Mouse (Mus musculus) stomach, embryonic 15.5 days (tissue): Measurements from ENCODE around the gene Ccdc142. TPM values are rescaled to one million over a fixed set of nuclear protein-coding genes. Genes with fewer than 3 reads are reported as not detected.

ENCODE experiments used
- ATAC-seq: fragments of 200-750 bp; cut with Nextera tagmentation; 2 replicates; pipeline ENCODE4 v1.8.0; 2017; ENCODE audit warnings: low read depth, moderate number of reproducible peaks, moderate TSS enrichment; ENCODE audit not compliant: insufficient read depth, low FRiP score
- H3K27ac ChIP-seq: fragments of 300-500 bp; sonication (generic); 2 replicates; pipeline ENCODE4 v1.5.1; 2015; ENCODE audit warnings: mild to moderate bottlenecking, inconsistent platforms
- H3K27me3 ChIP-seq: fragments of 300-500 bp; sonication (generic); replicated peaks from 2 replicates; pipeline ENCODE4 v1.6.1; 2015; ENCODE audit warnings: inconsistent platforms
- H3K36me3 ChIP-seq: fragments of 300-500 bp; sonication (generic); 2 replicates; pipeline ENCODE4 v1.6.1; 2015; ENCODE audit warnings: inconsistent platforms
- H3K4me1 ChIP-seq: fragments of 300-500 bp; sonication (generic); 2 replicates; pipeline ENCODE4 v1.6.1; 2015; ENCODE audit warnings: inconsistent platforms
- H3K4me2 ChIP-seq: fragments of 300-500 bp; sonication (generic); 2 replicates; pipeline ENCODE4 v1.6.1; 2015; ENCODE audit warnings: mild to moderate bottlenecking, inconsistent platforms
- H3K4me3 ChIP-seq: fragments of 300-500 bp; sonication (generic); replicated peaks from 2 replicates; pipeline ENCODE4 v1.5.1; 2015; ENCODE audit warnings: inconsistent platforms
- H3K9ac ChIP-seq: fragments of 300-500 bp; sonication (generic); 2 replicates; pipeline ENCODE4 v1.6.1; 2015; ENCODE audit warnings: inconsistent platforms
- H3K9me3 ChIP-seq: fragments of 300-500 bp; sonication (generic); 2 replicates; pipeline ENCODE4 v1.6.1; 2016; ENCODE audit warnings: inconsistent platforms
- WGBS: fragments of 180-500 bp; shearing (Covaris S2); methylation state at CpG from one replicate; pipeline ENCODE4 v1.1.7; 2015; 5-methylcytosine and 5-hydroxymethylcytosine counted together
- polyA plus RNA-seq: library from polyadenylated mRNA; unstranded; fragments of >200 nt; fragmentation: Nextera tagmentation; extraction: Ambion mirVana; gene quantifications from 2 replicates; pipeline ENCODE4 v1.2.1, GENCODE M21; 2015

Gene Ccdc142
- polyA plus RNA-seq, 1 experiment from 2014 or later: 3.6 TPM

DNA sequence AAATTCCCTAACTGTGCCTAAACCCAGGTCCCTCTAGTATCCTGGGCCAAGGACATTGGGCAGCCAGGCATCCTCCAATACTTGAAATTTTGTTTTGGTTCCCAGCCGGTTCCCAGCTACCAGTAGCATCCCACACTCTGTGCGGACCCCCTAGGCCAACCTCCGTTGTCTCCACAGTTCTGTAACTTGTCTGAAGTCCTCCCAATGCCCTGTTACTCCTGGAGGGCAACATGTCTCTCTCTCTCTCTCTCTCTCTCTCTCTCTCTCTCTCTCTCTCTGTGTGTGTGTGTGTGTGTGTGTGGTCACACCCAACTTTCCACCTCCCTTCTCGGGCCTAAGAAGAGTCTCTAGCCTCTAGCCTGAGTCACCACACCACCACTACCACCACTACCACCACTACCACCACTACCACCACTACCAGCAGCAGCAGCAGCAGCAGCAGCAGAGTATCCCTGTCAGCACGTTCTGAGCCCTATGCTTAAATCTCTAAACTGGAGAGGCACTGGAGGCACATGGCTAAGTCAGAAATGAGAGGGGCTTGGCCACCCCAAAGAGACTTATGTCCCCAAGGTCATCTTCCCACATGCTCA is 35.0 kb downstream of the Ccdc142 start:
- Histone ChIP-seq H3K27me3 (no peaks in the 10 kb centered on the region), H3K27ac (peak overlapping the region; percentile 100), H3K9ac (peak overlapping the region; percentile 67), H3K4me2 (peak overlapping the region; percentile 87), H3K9me3 (no peaks in the 10 kb centered on the region), H3K4me3 (peak overlapping the region; percentile 56), H3K4me1 (peaks cover 46% of the 10 kb centered on the region), H3K36me3 (no peaks in the 10 kb centered on the region)
- 15% methylated on average over 5 of the region's 5 CpGs for WGBS
- no peak for ATAC-seq

DNA sequence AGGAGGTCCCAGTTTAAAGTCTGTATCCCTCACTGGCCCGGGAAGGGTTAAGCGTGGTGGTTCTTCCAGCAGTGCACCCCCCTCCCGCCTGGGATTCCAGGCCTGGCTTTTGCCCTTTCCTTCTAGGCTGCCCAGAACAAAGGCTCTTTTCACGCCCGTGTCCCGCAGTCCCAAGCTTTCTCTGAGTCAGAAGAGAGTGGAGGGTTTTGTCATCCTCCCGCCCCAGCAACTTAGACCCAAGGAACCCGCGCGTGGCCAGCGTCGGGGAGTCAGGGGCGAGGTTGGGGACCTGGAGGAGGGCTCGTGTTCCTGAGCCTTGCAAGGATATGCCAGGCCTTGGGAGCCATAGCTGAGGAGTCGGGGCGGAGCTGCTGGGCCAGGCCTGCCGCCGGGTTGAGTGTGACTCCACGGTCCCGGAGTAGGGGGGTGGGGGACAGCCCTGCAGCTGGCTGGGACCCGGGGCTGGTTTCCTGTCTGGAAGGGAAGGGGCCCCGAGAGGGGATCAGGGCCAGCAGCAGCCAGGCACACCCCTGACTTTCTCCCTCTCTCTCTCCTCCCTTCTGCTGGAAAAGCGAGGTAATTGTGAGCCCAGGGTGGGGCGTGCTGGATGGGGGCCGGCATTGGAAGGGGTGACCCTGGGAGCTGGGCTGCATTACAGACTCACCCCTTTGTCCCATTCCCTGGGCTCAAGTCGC is 35.6 kb downstream of the Ccdc142 start:
- H3K27ac ChIP-seq: peak overlapping the region; percentile 100

DNA sequence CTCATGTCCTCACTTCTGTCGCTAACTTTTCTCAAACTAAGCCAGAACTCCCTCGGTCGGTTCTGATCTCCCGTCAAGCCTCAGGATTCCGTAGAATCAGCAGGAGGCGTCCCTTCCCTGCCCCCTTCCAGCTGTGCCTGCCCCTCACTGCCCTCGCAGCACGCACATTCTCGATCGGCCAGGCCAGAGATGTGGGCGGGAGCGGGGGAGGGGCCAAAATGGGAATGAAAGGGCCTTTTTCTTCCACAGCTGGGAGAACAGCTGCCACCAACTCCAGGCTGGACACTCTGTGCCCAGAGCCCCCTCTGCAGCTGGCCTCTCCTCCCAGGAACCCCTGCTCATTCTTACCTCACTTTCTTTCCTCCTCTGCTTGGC is 36.2 kb downstream of the Ccdc142 start:
- H3K4me3 ChIP-seq: peak overlapping the region; percentile 56

More for the DNA sequence above, 35.6 kb downstream of the Ccdc142 start:
- H3K4me2 ChIP-seq: peak overlapping the region; percentile 87
- ATAC-seq: peak; percentile 75
- peak overlapping the region; percentile 56 for H3K4me3 ChIP-seq
- no peaks in the 10 kb centered on the region for H3K36me3 ChIP-seq
- no peaks in the 10 kb centered on the region for H3K27me3 ChIP-seq
- H3K4me1 ChIP-seq: peaks cover 45% of the 10 kb centered on the region
- H3K9me3 ChIP-seq: no peaks in the 10 kb centered on the region
- under 1% methylated on average over 26 of the region's 26 CpGs for WGBS
- H3K9ac ChIP-seq: peak overlapping the region; percentile 67

DNA sequence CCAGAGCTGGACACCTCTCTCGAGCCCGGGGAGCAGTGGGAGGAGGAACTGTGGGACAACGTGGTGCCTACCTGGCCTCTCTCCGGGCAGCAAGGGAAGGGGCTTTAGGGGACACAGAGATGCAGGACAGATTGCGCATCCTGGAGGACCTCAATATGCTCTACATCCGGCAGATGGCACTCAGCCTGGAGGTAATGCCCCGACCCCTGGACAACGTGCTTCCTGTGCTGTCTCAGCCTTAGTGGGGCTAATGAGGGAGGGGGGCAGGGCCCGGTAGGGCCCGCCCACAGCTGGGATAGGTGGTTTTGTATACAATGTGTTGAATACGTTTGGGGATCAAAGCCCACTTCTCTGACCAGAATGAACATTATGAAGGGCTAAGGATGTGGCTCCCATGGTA is 36.7 kb downstream of the Ccdc142 start:
- WGBS: 3% methylated on average over 11 of the region's 11 CpGs
- ATAC-seq: peak; percentile 6; the same call in 1 of the 2 replicates

More for the DNA sequence above, 36.2 kb downstream of the Ccdc142 start:
- Histone ChIP-seq H3K4me1 (peaks cover 46% of the 10 kb centered on the region), H3K27me3 (no peaks in the 10 kb centered on the region), H3K4me2 (peak overlapping the region; percentile 87), H3K9me3 (no peaks in the 10 kb centered on the region), H3K27ac (peak overlapping the region; percentile 100), H3K36me3 (no peaks in the 10 kb centered on the region), H3K9ac (peak overlapping the region; percentile 67)
- WGBS: 0% methylated on average over 12 of the region's 12 CpGs
- ATAC-seq: peak; percentile 77

DNA sequence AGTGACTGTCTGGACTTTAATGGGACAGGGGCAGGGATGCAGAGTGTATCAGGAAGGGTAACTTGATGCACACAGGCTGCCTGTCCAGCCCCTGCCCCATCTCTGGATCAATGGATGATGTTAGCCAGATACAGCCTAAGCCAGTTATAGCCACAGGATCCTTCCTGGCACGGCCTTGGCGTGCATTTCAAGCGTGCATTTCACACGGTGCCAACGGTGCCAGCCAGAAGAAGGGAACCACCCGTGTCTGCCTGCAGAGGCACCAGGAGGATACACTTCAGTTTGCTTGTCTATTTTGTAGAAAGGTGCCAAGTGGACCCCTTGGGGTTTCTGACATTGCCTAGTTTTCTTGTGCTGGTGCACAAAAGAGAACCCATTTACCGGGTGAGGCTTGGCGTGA is 38.6 kb downstream of the Ccdc142 start:
- 84% methylated on average over 8 of the region's 8 CpGs for WGBS

More for the DNA sequence above, 36.7 kb downstream of the Ccdc142 start:
- H3K4me1 ChIP-seq: peaks cover 48% of the 10 kb centered on the region
- no peaks in the 10 kb centered on the region for H3K27me3 ChIP-seq
- peak overlapping the region; percentile 67 for H3K9ac ChIP-seq
- H3K9me3 ChIP-seq: no peaks in the 10 kb centered on the region
- H3K4me3 ChIP-seq: peak overlapping the region; percentile 56
- peak overlapping the region; percentile 87 for H3K4me2 ChIP-seq
- H3K27ac ChIP-seq: peak overlapping the region; percentile 100
- no peaks in the 10 kb centered on the region for H3K36me3 ChIP-seq

DNA sequence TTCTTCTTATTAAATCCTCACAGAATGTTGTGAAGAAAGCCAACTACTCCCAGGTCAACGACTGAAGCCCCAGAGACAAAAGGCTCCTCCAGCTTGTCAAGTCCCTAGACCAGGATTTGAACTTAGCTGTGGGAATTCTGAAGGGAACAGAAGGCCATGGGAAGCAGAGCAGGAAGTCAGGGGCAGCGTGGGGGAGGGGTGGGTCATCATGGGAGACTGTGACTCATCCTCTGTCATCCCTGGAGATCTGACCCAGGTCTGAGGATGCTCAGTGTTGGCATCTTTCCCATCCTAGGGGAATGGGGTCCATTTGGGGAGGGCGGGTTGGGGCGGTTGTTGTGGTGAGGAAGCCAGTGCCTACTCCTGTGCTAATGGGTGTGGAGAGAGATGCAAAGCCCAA is 40.2 kb downstream of the Ccdc142 start:
- Histone ChIP-seq H3K4me2 (peak overlapping the region; percentile 50), H3K36me3 (peaks cover 2% of the 10 kb centered on the region; the same call in 1 of the 2 replicates), H3K9me3 (no peaks in the 10 kb centered on the region), H3K9ac (no peak overlapping the region), H3K4me1 (peaks cover 33% of the 10 kb centered on the region), H3K27ac (peak overlapping the region; percentile 44; the same call in 1 of the 2 replicates), H3K27me3 (no peaks in the 10 kb centered on the region), H3K4me3 (no peak overlapping the region)
- 39% methylated on average over 4 of the region's 4 CpGs for WGBS
- no peak for ATAC-seq

More for the DNA sequence above, 38.6 kb downstream of the Ccdc142 start:
- H3K36me3 ChIP-seq: no peaks in the 10 kb centered on the region
- no peak overlapping the region for H3K4me2 ChIP-seq
- no peaks in the 10 kb centered on the region for H3K9me3 ChIP-seq
- H3K9ac ChIP-seq: no peak overlapping the region
- peaks cover 49% of the 10 kb centered on the region for H3K4me1 ChIP-seq
- no peak for ATAC-seq
- H3K27me3 ChIP-seq: no peaks in the 10 kb centered on the region
- H3K4me3 ChIP-seq: no peak overlapping the region
- no peak overlapping the region for H3K27ac ChIP-seq

DNA sequence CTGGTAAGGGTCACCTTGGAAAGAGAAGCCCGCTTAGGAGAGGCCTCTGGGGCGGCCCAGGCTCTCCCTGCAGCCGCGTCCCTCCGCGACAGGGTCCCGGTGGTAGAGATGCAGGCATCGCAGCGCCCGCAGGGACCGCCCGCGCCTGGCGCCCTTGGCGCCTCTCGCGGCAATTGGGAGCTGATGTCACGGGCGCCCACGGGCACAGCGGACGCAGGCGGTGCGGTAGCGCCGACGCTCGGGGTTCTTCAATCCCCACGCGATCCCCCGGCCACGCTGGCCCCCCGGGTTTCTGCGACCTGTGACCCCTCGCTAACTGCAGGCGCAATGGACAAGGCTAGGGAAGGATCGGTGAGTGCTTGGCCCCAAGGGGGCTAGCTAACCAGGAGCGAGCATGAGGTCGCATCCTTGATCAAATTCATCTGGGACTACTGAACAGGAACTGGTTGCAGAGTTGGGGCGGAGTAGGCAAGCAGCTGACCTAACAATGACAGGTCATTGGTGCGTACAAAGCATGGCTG is 40.9 kb downstream of the Ccdc142 start:
- H3K27me3 ChIP-seq: no peaks in the 10 kb centered on the region
- no peak overlapping the region; the same call in 1 of the 2 replicates for H3K9ac ChIP-seq
- H3K4me2 ChIP-seq: peak overlapping the region; percentile 50
- no peak for ATAC-seq
- H3K4me3 ChIP-seq: peak overlapping the region; percentile 23
- peaks cover 33% of the 10 kb centered on the region for H3K4me1 ChIP-seq
- WGBS: 12% methylated on average over 41 of the region's 41 CpGs
- peak overlapping the region; percentile 44 for H3K27ac ChIP-seq
- no peaks in the 10 kb centered on the region for H3K9me3 ChIP-seq
- H3K36me3 ChIP-seq: peaks cover 4% of the 10 kb centered on the region

DNA sequence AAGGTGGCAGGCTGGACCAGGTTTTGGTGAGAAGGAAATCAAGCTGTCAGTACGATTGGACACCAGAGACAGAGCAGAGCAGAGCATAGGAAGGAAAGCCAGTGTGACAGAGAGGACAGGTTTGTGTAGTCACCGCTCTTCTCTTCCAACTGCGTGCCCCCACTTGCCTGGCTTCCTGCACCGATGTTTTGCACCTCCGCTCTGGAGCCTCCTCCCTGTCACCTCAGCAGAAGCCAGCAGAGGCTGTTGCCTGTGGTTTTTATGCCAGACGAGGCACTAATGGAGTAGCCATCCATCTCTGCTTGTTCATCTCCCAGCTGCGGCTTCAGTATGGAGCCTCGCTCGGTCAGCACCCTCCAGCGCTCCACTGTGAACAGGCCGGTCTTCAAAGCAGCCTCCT is 41.5 kb downstream of the Ccdc142 start:
- Histone ChIP-seq H3K9ac (no peak overlapping the region), H3K4me2 (peak overlapping the region; percentile 50; the same call in 1 of the 2 replicates), H3K36me3 (peaks cover 4% of the 10 kb centered on the region), H3K4me1 (peaks cover 31% of the 10 kb centered on the region), H3K4me3 (no peak overlapping the region), H3K27ac (peak overlapping the region; percentile 44; the same call in 1 of the 2 replicates), H3K9me3 (no peaks in the 10 kb centered on the region), H3K27me3 (no peaks in the 10 kb centered on the region)
- WGBS: 53% methylated on average over 11 of the region's 11 CpGs
- no peak for ATAC-seq

DNA sequence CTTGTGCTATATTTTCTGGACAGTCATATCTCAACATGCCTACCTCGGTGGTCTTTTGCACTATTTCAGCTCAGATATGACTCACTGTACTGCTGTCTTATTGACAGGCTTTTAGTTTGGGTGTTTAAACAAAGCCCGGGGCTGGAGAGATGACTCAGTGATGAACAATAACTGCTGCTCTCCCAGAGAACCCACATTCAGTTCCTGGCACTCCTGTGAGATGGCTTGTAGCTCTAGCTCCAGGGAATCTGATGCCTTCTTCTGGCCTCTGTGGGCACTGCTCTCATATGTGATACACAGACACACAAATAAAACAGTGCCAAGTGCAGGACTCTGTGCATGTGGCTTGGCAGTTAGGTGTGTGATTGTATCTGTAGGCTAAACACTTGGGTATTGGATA is 43.8 kb downstream of the Ccdc142 start:
- Histone ChIP-seq H3K4me3 (no peak overlapping the region), H3K4me2 (no peak overlapping the region), H3K27ac (no peak overlapping the region), H3K27me3 (no peaks in the 10 kb centered on the region), H3K9me3 (no peaks in the 10 kb centered on the region), H3K4me1 (peaks cover 14% of the 10 kb centered on the region), H3K36me3 (peaks cover 21% of the 10 kb centered on the region), H3K9ac (no peak overlapping the region)
- ATAC-seq: no peak
- WGBS: 53% methylated on average over 2 of the region's 2 CpGs

DNA sequence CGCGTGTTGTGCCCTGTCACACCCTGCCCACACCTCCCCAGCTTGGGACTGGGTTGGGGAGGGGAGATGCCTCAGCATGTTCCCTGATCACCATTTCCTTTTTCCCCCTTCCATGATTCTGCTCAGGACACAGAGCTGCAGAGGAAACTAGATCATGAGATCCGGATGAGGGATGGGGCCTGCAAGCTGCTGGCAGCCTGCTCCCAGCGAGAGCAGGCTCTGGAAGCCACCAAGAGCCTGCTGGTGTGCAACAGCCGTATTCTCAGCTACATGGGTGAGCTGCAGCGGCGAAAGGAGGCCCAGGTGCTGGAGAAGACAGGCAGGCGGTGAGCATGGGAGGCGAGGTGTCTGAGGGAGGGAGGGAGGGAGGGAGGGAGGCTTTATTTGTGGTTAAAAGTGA is 44.4 kb downstream of the Ccdc142 start:
- Histone ChIP-seq H3K27me3 (no peaks in the 10 kb centered on the region), H3K4me2 (no peak overlapping the region), H3K4me1 (peaks cover 14% of the 10 kb centered on the region), H3K36me3 (peaks cover 21% of the 10 kb centered on the region), H3K4me3 (no peak overlapping the region), H3K9ac (no peak overlapping the region), H3K27ac (no peak overlapping the region), H3K9me3 (no peaks in the 10 kb centered on the region)
- no peak for ATAC-seq
- WGBS: 66% methylated on average over 9 of the region's 9 CpGs

DNA sequence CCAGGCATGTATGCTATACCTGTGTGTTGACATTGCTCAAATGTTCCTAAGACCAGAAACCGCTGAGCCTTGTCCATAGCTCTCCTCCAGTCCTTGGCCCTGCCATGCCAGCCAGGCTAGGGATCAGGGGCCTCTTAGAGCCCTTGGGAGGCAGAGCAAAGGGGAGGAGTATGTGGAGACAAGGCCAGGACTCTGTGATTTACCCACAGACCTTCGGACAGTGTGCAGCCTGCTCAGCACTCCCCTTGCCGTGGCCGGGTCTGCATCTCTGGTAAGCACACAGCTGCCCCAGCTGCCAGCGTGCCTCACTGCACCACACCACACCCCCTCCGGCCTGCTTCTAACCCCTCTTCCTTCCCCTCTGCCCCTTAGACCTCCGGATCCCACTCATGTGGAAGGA is 45.9 kb downstream of the Ccdc142 start:
- no peak overlapping the region for H3K4me3 ChIP-seq
- no peaks in the 10 kb centered on the region for H3K9me3 ChIP-seq
- no peak overlapping the region for H3K27ac ChIP-seq
- ATAC-seq: no peak
- no peaks in the 10 kb centered on the region for H3K27me3 ChIP-seq
- H3K9ac ChIP-seq: no peak overlapping the region
- H3K36me3 ChIP-seq: peaks cover 26% of the 10 kb centered on the region
- H3K4me2 ChIP-seq: no peak overlapping the region
- peaks cover 8% of the 10 kb centered on the region for H3K4me1 ChIP-seq
- WGBS: 56% methylated on average over 7 of the region's 7 CpGs

DNA sequence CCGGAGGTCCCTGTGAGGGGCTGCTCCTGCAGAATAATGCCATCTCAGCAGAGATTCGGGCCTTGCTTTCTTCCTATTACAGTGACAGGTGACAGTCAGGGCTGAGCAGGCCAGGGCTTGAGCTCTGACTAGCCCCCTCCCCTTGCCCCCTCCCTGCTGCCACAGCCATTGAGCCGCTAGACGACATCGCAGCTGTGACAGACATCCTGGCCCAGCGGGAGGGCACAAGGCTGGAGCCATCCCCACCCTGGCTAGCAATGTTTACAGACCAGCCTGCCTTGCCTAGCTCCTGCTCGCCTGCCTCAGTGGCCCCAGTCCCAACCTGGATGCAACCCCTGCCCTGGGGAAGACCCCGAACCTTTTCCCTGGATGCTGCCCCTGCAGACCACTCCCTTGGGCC is 50.3 kb downstream of the Ccdc142 start:
- Histone ChIP-seq H3K36me3 (peaks cover 23% of the 10 kb centered on the region), H3K27me3 (no peaks in the 10 kb centered on the region), H3K4me1 (peaks cover 8% of the 10 kb centered on the region; the same call in 1 of the 2 replicates)

More for the DNA sequence above, 50.3 kb downstream of the Ccdc142 start:
- WGBS: 41% methylated on average over 8 of the region's 8 CpGs
- H3K4me3 ChIP-seq: no peak overlapping the region
- no peak overlapping the region for H3K27ac ChIP-seq
- H3K9ac ChIP-seq: no peak overlapping the region
- H3K9me3 ChIP-seq: no peaks in the 10 kb centered on the region
- no peak overlapping the region for H3K4me2 ChIP-seq
- no peak for ATAC-seq
